Mouse (Mus musculus): ENCODE results near the gene Neurod6. TPM values are rescaled to one million over a fixed set of nuclear protein-coding genes. Genes with fewer than 3 reads are reported as not detected.

Gene Neurod6
- total and polyA plus RNA-seq, 3 experiments: not detected

- H3K9me3 ChIP-seq (replicated peaks; ENCODE audit: low read length): no peaks in the 10 kb centered on the region
- H3K27ac ChIP-seq (ENCODE audit: insufficient read depth, low read depth): no peak overlapping the region
- H3K4me3 ChIP-seq (replicated peaks in 1 of 3; ENCODE audit: low read depth in 2 of 3, low read length in 2 of 3, poor library complexity in 1 of 3): no peak overlapping the region
- DNase-seq (ENCODE audit: extremely low read depth): no peak
- dilution Hi-C loops (cut with MboI; ENCODE audit: extremely low pct_ligation_motif_present, extremely low pct_unique_long_range_greater_than_20kb, low sequenced_read_pairs) (no loop called here), in situ Hi-C loops (cut with MboI; ENCODE audit: low pct_ligation_motif_present, low pct_unique_long_range_greater_than_20kb, low sequenced_read_pairs) (no loop called here)
- H3K27me3 ChIP-seq (replicated peaks): no peaks in the 10 kb centered on the region
- peaks cover 0 to 6% of the 10 kb centered on the region in 2 experiments; a peak in 1 of 4 replicates for H3K4me1 ChIP-seq (ENCODE audit: control insufficient read depth in 1 of 2, insufficient read depth in 2 of 2)
- TF ChIP-seq ZKSCAN1 (IDR thresholded peaks at IDR 0.05; ENCODE audit: borderline replicate concordance, low read depth, low read length): no peak
- no peak for TF ChIP-seq MXI1 (IDR thresholded peaks at IDR 0.05; ENCODE audit: low read depth, low read length)
- TF ChIP-seq JUN (IDR thresholded peaks at IDR 0.05; ENCODE audit: insufficient read depth, low read depth, low read length): no peak
- no peak for TF ChIP-seq E2F4 (IDR thresholded peaks at IDR 0.05; ENCODE audit: insufficient replicate concordance, low read depth, low read length)
- TF ChIP-seq ZC3H11A (IDR thresholded peaks at IDR 0.05; ENCODE audit: low read depth, low read length): no peak
- TF ChIP-seq GABPA (IDR thresholded peaks at IDR 0.05; ENCODE audit: insufficient replicate concordance, low read depth, low read length): no peak
- TF ChIP-seq MAFK (IDR thresholded peaks at IDR 0.05; ENCODE audit: insufficient replicate concordance, low read length): no peak
- TF ChIP-seq JUND (conservative IDR thresholded peaks at IDR 0.05; ENCODE audit: low read depth, low read length): no peak
- no peak overlapping the region for H3K4me2 ChIP-seq (ENCODE audit: insufficient read depth, low read depth, poor library complexity, severe bottlenecking)
- H3K79me2 ChIP-seq (replicated peaks; ENCODE audit: control insufficient read depth, extremely low read depth, insufficient read depth, poor library complexity, severe bottlenecking): no peaks in the 10 kb centered on the region
- no peak overlapping the region for H3K9ac ChIP-seq (ENCODE audit: insufficient read depth, low read depth)
- no peaks in the 10 kb centered on the region for H3K36me3 ChIP-seq (replicated peaks in 1 of 2; ENCODE audit: control insufficient read depth in 1 of 2, insufficient read depth in 1 of 2, low read length in 1 of 2)
Measured at GRCm38 (mm10) chr6:55676663-55677311, 4.3 kb downstream of the Neurod6 start.

GRCm38 (mm10) chr6:55676141-55676662, 4.9 kb downstream of the Neurod6 start:
- Histone ChIP-seq H3K9me3 (replicated peaks; ENCODE audit: low read length) (no peaks in the 10 kb centered on the region), H3K36me3 (replicated peaks in 1 of 2; ENCODE audit: control insufficient read depth in 1 of 2, insufficient read depth in 1 of 2, low read length in 1 of 2) (no peaks in the 10 kb centered on the region), H3K4me3 (replicated peaks in 1 of 3; ENCODE audit: low read depth in 2 of 3, low read length in 2 of 3, poor library complexity in 1 of 3) (no peak overlapping the region), H3K27me3 (replicated peaks) (no peaks in the 10 kb centered on the region), H3K79me2 (replicated peaks; ENCODE audit: control insufficient read depth, extremely low read depth, insufficient read depth, poor library complexity, severe bottlenecking) (no peaks in the 10 kb centered on the region), H3K27ac (ENCODE audit: insufficient read depth, low read depth) (no peak overlapping the region), H3K4me2 (ENCODE audit: insufficient read depth, low read depth, poor library complexity, severe bottlenecking) (no peak overlapping the region), H3K4me1 (ENCODE audit: control insufficient read depth in 1 of 2, insufficient read depth in 2 of 2) (peaks cover 0 to under 1% of the 10 kb centered on the region in 2 experiments; a peak in 1 of 4 replicates), H3K9ac (ENCODE audit: insufficient read depth, low read depth) (no peak overlapping the region)
- no peak for DNase-seq (ENCODE audit: extremely low read depth)
- dilution Hi-C loops (cut with MboI; ENCODE audit: extremely low pct_ligation_motif_present, extremely low pct_unique_long_range_greater_than_20kb, low sequenced_read_pairs): no loop called here
- TF ChIP-seq BHLHE40 (IDR thresholded peaks at IDR 0.05; ENCODE audit: low read depth, low read length): no peak
- TF ChIP-seq RAD21 (IDR thresholded peaks at IDR 0.05; ENCODE audit: low read depth, low read length): no peak
- TF ChIP-seq CHD2 (IDR thresholded peaks at IDR 0.05; ENCODE audit: low read length): no peak
- TF ChIP-seq TBP (conservative IDR thresholded peaks at IDR 0.05; ENCODE audit: low read depth, low read length): no peak
- TF ChIP-seq ZNF384 (IDR thresholded peaks at IDR 0.05; ENCODE audit: low read depth, low read length): no peak
- no peak for TF ChIP-seq ETS1 (conservative IDR thresholded peaks at IDR 0.05; ENCODE audit: low read depth, low read length)
- TF ChIP-seq UBTF (IDR thresholded peaks at IDR 0.05; ENCODE audit: low read depth, low read length): no peak
- TF ChIP-seq ZC3H11A (IDR thresholded peaks at IDR 0.05; ENCODE audit: low read depth, low read length): no peak
- TF ChIP-seq MYC (IDR thresholded peaks at IDR 0.05; ENCODE audit: low read depth, low read length): no peak
- no peak for TF ChIP-seq CHD1 (IDR thresholded peaks at IDR 0.05; ENCODE audit: low read depth, low read length)
- no peak for TF ChIP-seq USF2 (conservative IDR thresholded peaks at IDR 0.05; ENCODE audit: low read depth, low read length)
- no peak for TF ChIP-seq PAX5 (IDR thresholded peaks at IDR 0.05; ENCODE audit: low read length)
- no peak for TF ChIP-seq IRF4 (IDR thresholded peaks at IDR 0.05; ENCODE audit: low read depth, low read length)
- no peak for TF ChIP-seq POLR2A (IDR thresholded peaks at IDR 0.05; ENCODE audit: low read depth, low read length)
- TF ChIP-seq MEF2A (IDR thresholded peaks at IDR 0.05; ENCODE audit: borderline replicate concordance, low read depth, low read length): no peak
- TF ChIP-seq ZMIZ1 (IDR thresholded peaks at IDR 0.05; ENCODE audit: low read depth, low read length): no peak
- TF ChIP-seq JUND (conservative IDR thresholded peaks at IDR 0.05; ENCODE audit: low read depth, low read length): no peak
- no peak for TF ChIP-seq SMC3 (IDR thresholded peaks at IDR 0.05; ENCODE audit: low read depth, low read length)
- no peak for TF ChIP-seq RCOR1 (conservative IDR thresholded peaks at IDR 0.05; ENCODE audit: low read depth, low read length)
- in situ Hi-C loops (cut with MboI; ENCODE audit: low pct_ligation_motif_present, low pct_unique_long_range_greater_than_20kb, low sequenced_read_pairs): no loop called here
